Mouse (Mus musculus) E14TG2a.4 (cell line): ENCODE measurements around the gene Nr1h3.

Source experiments
- CTCF ChIP-seq: conservative IDR thresholded peaks from 2 replicates; pipeline ENCODE4 v1.5.1; 2014; ENCODE audit warnings: low read length
- POU5F1 ChIP-seq: IDR thresholded peaks from 2 replicates; pipeline ENCODE4 v1.6.1; 2014; ENCODE audit warnings: low read length, borderline replicate concordance

GRCm38 (mm10) chr2:91152885-91153377 is 49.7 kb downstream of the Nr1h3 start:
- no peak for TF ChIP-seq CTCF
- TF ChIP-seq POU5F1, result no peak
